Mouse (Mus musculus): ENCODE data around the gene Ttc23.

The Ttc23 gene

GRCm38 (mm10) chr7:67647277-67647676 lies at the start of gene Ttc23:
Gene Ttc23 (plus strand): TSS chr7:67647410.
- in situ Hi-C loops (cut with MboI; ENCODE audit: unreplicated experiment in 2 of 2), result loop anchor here (5.0 to 25.0 kb wide), 5 partner anchors 285 to 1960 kb away; partner anchors contain the start of genes Mef2a (in 1 of the 2), Selenos (in 1 of the 2) and Tm2d3 (in 1 of the 2)

- in situ Hi-C loops (cut with MboI; ENCODE audit: unreplicated experiment in 2 of 2), result no loop called here
Measured at GRCm38 (mm10) chr7:67598050-67598449, 49.2 kb upstream of the Ttc23 start.

GRCm38 (mm10) chr7:67605114-67605513 lies 42.1 kb upstream of the Ttc23 start:
- in situ Hi-C loops (cut with MboI; ENCODE audit: unreplicated experiment in 2 of 2), result no loop called here

- in situ Hi-C loops (cut with MboI; ENCODE audit: unreplicated experiment in 2 of 2), result no loop called here
Measured at GRCm38 (mm10) chr7:67606250-67606649, 41.0 kb upstream of the Ttc23 start.

GRCm38 (mm10) chr7:67607669-67608347 lies 39.4 kb upstream of the Ttc23 start:
- in situ Hi-C loops (cut with MboI; ENCODE audit: unreplicated experiment in 2 of 2), result no loop called here

- in situ Hi-C loops (cut with MboI; ENCODE audit: unreplicated experiment in 2 of 2), result no loop called here
Measured at GRCm38 (mm10) chr7:67608348-67609024, 38.7 kb upstream of the Ttc23 start.

- in situ Hi-C loops (cut with MboI; ENCODE audit: unreplicated experiment in 2 of 2), result no loop called here
Measured at GRCm38 (mm10) chr7:67613795-67614463, 33.3 kb upstream of the Ttc23 start.

- in situ Hi-C loops (cut with MboI; ENCODE audit: unreplicated experiment in 2 of 2), result no loop called here
Measured at GRCm38 (mm10) chr7:67614464-67614861, 32.7 kb upstream of the Ttc23 start.

GRCm38 (mm10) chr7:67616890-67617289 lies 30.3 kb upstream of the Ttc23 start:
- in situ Hi-C loops (cut with MboI; ENCODE audit: unreplicated experiment in 2 of 2), result no loop called here

- in situ Hi-C loops (cut with MboI; ENCODE audit: unreplicated experiment in 2 of 2), result no loop called here
Measured at GRCm38 (mm10) chr7:67617646-67618045, 29.6 kb upstream of the Ttc23 start.

GRCm38 (mm10) chr7:67618316-67618715 lies 28.9 kb upstream of the Ttc23 start:
- in situ Hi-C loops (cut with MboI; ENCODE audit: unreplicated experiment in 2 of 2), result no loop called here

- in situ Hi-C loops (cut with MboI; ENCODE audit: unreplicated experiment in 2 of 2), result loop anchor here (5.0 to 10.0 kb wide), 3 partner anchors 95 to 795 kb away; no protein-coding TSS in a partner anchor
Measured at GRCm38 (mm10) chr7:67619836-67620235, 27.4 kb upstream of the Ttc23 start.

- in situ Hi-C loops (cut with MboI; ENCODE audit: unreplicated experiment in 2 of 2), result loop anchor here (5.0 to 10.0 kb wide), 3 partner anchors 97 to 797 kb away; no protein-coding TSS in a partner anchor
Measured at GRCm38 (mm10) chr7:67622151-67622550, 25.1 kb upstream of the Ttc23 start.

GRCm38 (mm10) chr7:67626671-67627070 lies 20.5 kb upstream of the Ttc23 start:
- in situ Hi-C loops (cut with MboI; ENCODE audit: unreplicated experiment in 2 of 2), result loop anchor here (10.0 to 25.0 kb wide), 5 partner anchors 102 to 1939 kb away; partner anchors contain the start of genes Mef2a (in 1 of the 2), Selenos (in 1 of the 2) and Tm2d3 (in 1 of the 2)

GRCm38 (mm10) chr7:67629681-67630080 lies 17.5 kb upstream of the Ttc23 start:
- in situ Hi-C loops (cut with MboI; ENCODE audit: unreplicated experiment in 2 of 2), result loop anchor here (5.0 to 25.0 kb wide), 13 partner anchors 105 to 1942 kb away; partner anchors contain the start of genes Mef2a (in 1 of the 2), Selenos (in 1 of the 2) and Tm2d3 (in 1 of the 2)

GRCm38 (mm10) chr7:67630817-67631216 lies 16.4 kb upstream of the Ttc23 start:
- in situ Hi-C loops (cut with MboI; ENCODE audit: unreplicated experiment in 2 of 2), result loop anchor here (5.0 to 25.0 kb wide), 11 partner anchors 126 to 1944 kb away; partner anchors contain the start of genes Mef2a (in 1 of the 2), Selenos (in 1 of the 2) and Tm2d3 (in 1 of the 2)

- in situ Hi-C loops (cut with MboI; ENCODE audit: unreplicated experiment in 2 of 2), result loop anchor here (5.0 to 25.0 kb wide), 11 partner anchors 128 to 1945 kb away; partner anchors contain the start of genes Mef2a (in 1 of the 2), Selenos (in 1 of the 2) and Tm2d3 (in 1 of the 2)
Measured at GRCm38 (mm10) chr7:67632380-67632779, 14.8 kb upstream of the Ttc23 start.

- in situ Hi-C loops (cut with MboI; ENCODE audit: unreplicated experiment in 2 of 2), result loop anchor here (5.0 to 25.0 kb wide), 11 partner anchors 129 to 1947 kb away; partner anchors contain the start of genes Mef2a (in 1 of the 2), Selenos (in 1 of the 2) and Tm2d3 (in 1 of the 2)
Measured at GRCm38 (mm10) chr7:67634210-67634609, 13.0 kb upstream of the Ttc23 start.

GRCm38 (mm10) chr7:67636161-67636560 lies 11.0 kb upstream of the Ttc23 start:
- in situ Hi-C loops (cut with MboI; ENCODE audit: unreplicated experiment in 2 of 2), result loop anchor here (10.0 to 25.0 kb wide), 8 partner anchors 131 to 1949 kb away; partner anchors contain the start of genes Mef2a (in 1 of the 2), Selenos (in 1 of the 2) and Tm2d3 (in 1 of the 2)

- in situ Hi-C loops (cut with MboI; ENCODE audit: unreplicated experiment in 2 of 2), result loop anchor here (10.0 to 25.0 kb wide), 8 partner anchors 134 to 1952 kb away; partner anchors contain the start of genes Mef2a (in 1 of the 2), Selenos (in 1 of the 2) and Tm2d3 (in 1 of the 2)
Measured at GRCm38 (mm10) chr7:67639006-67639405, 8.2 kb upstream of the Ttc23 start.

All from v-Abl transformed pro-B cells (cell line).